Mouse (Mus musculus) lung, postnatal 0 days (tissue): Measurements from ENCODE around the gene 1700001L19Rik.
"Not testable (repeated sequence)": the region's sequence is repeated elsewhere in the genome, so short reads cannot be mapped to it uniquely, and the experiment has no call there.

ENCODE experiments used
- CTCF ChIP-seq: IDR thresholded peaks from 2 replicates; pipeline ENCODE4 v1.5.1; 2016; ENCODE audit warnings: antibody characterized with exemption, mild to moderate bottlenecking
- EP300 ChIP-seq: IDR thresholded peaks from 2 replicates; pipeline ENCODE4 v1.6.1; 2016; ENCODE audit warnings: antibody characterized with exemption, mild to moderate bottlenecking, control low read depth

DNA sequence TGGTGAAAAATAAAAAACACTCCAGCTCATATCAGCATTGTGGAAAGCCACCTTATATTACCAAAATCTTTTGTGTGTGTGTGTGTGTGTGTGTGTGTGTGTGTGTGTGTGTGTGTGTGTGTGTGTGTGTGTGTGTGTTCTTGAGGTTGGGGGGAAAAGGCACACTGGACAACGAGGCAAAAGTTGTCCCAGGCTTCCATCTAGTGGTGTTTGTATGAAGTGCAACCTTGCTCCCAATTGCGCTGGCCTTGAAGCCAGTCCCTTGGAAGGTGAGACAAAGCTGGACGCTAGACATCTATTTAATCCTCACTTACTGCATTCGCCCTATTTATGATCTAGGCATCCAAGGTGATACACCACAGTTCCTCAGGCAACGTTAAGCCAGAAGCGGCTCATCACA lies 43.8 kb upstream of the 1700001L19Rik start:
- TF ChIP-seq CTCF: peak; percentile 59
- not testable (repeated sequence) for TF ChIP-seq EP300
